Mouse (Mus musculus): ENCODE results near the gene Spata13. TPM values are rescaled to one million over a fixed set of nuclear protein-coding genes. Genes with fewer than 3 reads are reported as not detected.

The Spata13 gene
- 53.9 to 65.9 TPM (median 58.9 TPM) in 4 replicates for total RNA-seq (2023; ENCODE audit: inconsistent age)

GRCm38 (mm10) chr14:60633961-60634864 is at the start of gene Spata13:
Gene Spata13, plus strand, starts transcription at chr14:60634001.

GRCm38 (mm10) chr14:60767884-60768283 is 134.1 kb downstream of the Spata13 start, which contains the start of gene C1qtnf9:
Gene C1qtnf9, plus strand, starts transcription at chr14:60768134.

GRCm38 (mm10) chr14:60784427-60785315 is 150.9 kb downstream of the Spata13 start, which contains the start of gene Mipep:
Gene Mipep, plus strand, starts transcription at chr14:60784573.

Other genes with a start within 250 kb of the Spata13 start
- 0.27 to 0.45 TPM in 2 of 4 replicates, not detected in the others for gene C1qtnf9, start 134.1 kb downstream of the Spata13 start, total RNA-seq (2023; ENCODE audit: inconsistent age)
- gene Mipep, start 150.6 kb downstream of the Spata13 start, total RNA-seq (2023; ENCODE audit: inconsistent age): 14.6 to 17.7 TPM (median 16.4 TPM) in 4 replicates

Measured in B cell, adult (primary cell).